Mouse (Mus musculus) heart, adult 2 months (tissue): ENCODE measurements around the gene 9630041A04Rik. TPM values are rescaled to one million over a fixed set of nuclear protein-coding genes. Genes with fewer than 3 reads are reported as not detected.

Source experiments
- DNase-seq, 2 experiments: peaks; one replicate each; pipeline ENCODE4 v3.0.0; 2021
- H3K27ac ChIP-seq: fragments of 200-600 bp; 2 replicates; pipeline ENCODE4 v1.8.1; 2022
- H3K27me3 ChIP-seq: fragments of 200-500 bp; 2 replicates; pipeline ENCODE4 v1.6.1; 2012; ENCODE audit warnings: mild to moderate bottlenecking, low read length, inconsistent platforms, mixed read lengths; ENCODE audit not compliant: control insufficient read depth, insufficient read depth
- H3K36me3 ChIP-seq: fragments of 200-500 bp; 2 replicates; pipeline ENCODE4 v1.6.1; 2012; ENCODE audit warnings: low read length, inconsistent platforms; ENCODE audit not compliant: control insufficient read depth, insufficient read depth
- H3K4me1 ChIP-seq: fragments of 200-500 bp; 2 replicates; pipeline ENCODE4 v1.6.1; 2011; ENCODE audit warnings: low read length; ENCODE audit not compliant: control insufficient read depth, insufficient read depth
- H3K4me3 ChIP-seq: fragments of 200-600 bp; 2 replicates; pipeline ENCODE4 v1.8.1; 2022
- H3K79me2 ChIP-seq: fragments of 200-500 bp; replicated peaks from 2 replicates; pipeline ENCODE4 v1.6.1; 2012; ENCODE audit warnings: mild to moderate bottlenecking, inconsistent platforms, low read length, moderate library complexity, mixed read lengths; ENCODE audit not compliant: control insufficient read depth, insufficient read depth
- H3K9ac ChIP-seq: fragments of 200-500 bp; 2 replicates; pipeline ENCODE4 v1.6.1; 2012; ENCODE audit warnings: low read depth, mild to moderate bottlenecking, control low read depth, inconsistent platforms, low read length, mixed read lengths
- CTCF ChIP-seq: fragments of 200-600 bp; IDR thresholded peaks from 2 replicates; pipeline ENCODE4 v1.8.1; 2022; ENCODE audit warnings: antibody characterized with exemption, mild to moderate bottlenecking, moderate library complexity
- EP300 ChIP-seq: fragments of 200-500 bp; IDR thresholded peaks from 2 replicates; pipeline ENCODE4 v1.6.1; 2011; ENCODE audit warnings: low read depth, low read length, control low read depth; ENCODE audit not compliant: insufficient read depth
- POLR2A ChIP-seq: fragments of 200-500 bp; IDR thresholded peaks from 2 replicates; pipeline ENCODE4 v1.6.1; 2011; ENCODE audit warnings: mild to moderate bottlenecking, low read depth, low read length, control low read depth; ENCODE audit not compliant: insufficient read depth
- WGBS: fragments of 180-500 bp; shearing (Covaris S2); methylation state at CpG from one replicate; pipeline ENCODE4 v1.1.7; 2018; 5-methylcytosine and 5-hydroxymethylcytosine counted together
- intact Hi-C: fragments of 180-260 bp; cut with DNase I; formaldehyde crosslinking; loops from one replicate; pipeline ENCODE4 v1.15.1; 2025
- long read RNA-seq: library from polyadenylated mRNA; stranded (forward); transcript quantifications from one replicate; pipeline ENCODE4 v2.0.0, GENCODE M21; 2021
- polyA plus RNA-seq: library from polyadenylated mRNA; depleted of rRNA; stranded (reverse); fragments of >200 nt; gene quantifications from 2 replicates; pipeline ENCODE4 v1.2.3, GENCODE M21; 2012; rRNA removed
- total RNA-seq, 2 experiments: library from RNA; stranded (reverse); gene quantifications; 2 replicates each; pipeline ENCODE4 v1.2.3; 2021

9630041A04Rik gene
- total RNA-seq (not detected), polyA plus RNA-seq (not detected in 2 replicates)
- long read RNA-seq, result 0 reads

- H3K27ac ChIP-seq, result no peak within 1 kb of the TSS
- WGBS, result 66% methylated on average over 15 of the region's 15 CpGs
- DNase-seq, result no peak
- no peaks in the 10 kb centered on the region for H3K79me2 ChIP-seq
- no peaks in the 10 kb centered on the region for H3K4me1 ChIP-seq
- TF ChIP-seq EP300 (no peak), POLR2A (no peak), CTCF (no peak)
- intact Hi-C loops, result no loop called here
- H3K9ac ChIP-seq, result no peak within 1 kb of the TSS
- H3K36me3 ChIP-seq, result no peaks in the 10 kb centered on the region
- H3K4me3 ChIP-seq, result no peak within 1 kb of the TSS
- H3K27me3 ChIP-seq, result no peaks in the 10 kb centered on the region
Observed at GRCm38 (mm10) chr9:101861596-101862471, at the start of gene 9630041A04Rik. Gene 9630041A04Rik (plus strand): TSS chr9:101861841.

- DNase-seq, result no peak
- H3K27ac ChIP-seq, result no peak overlapping the region
- H3K9ac ChIP-seq, result no peak overlapping the region
- no peak overlapping the region for H3K4me3 ChIP-seq
- no peak for TF ChIP-seq POLR2A
- TF ChIP-seq CTCF, result no peak
- no peak for TF ChIP-seq EP300
- no peaks in the 10 kb centered on the region for H3K79me2 ChIP-seq
- intact Hi-C loops, result no loop called here
- no peaks in the 10 kb centered on the region for H3K4me1 ChIP-seq
- no peaks in the 10 kb centered on the region for H3K36me3 ChIP-seq
- 84% methylated on average over 7 of the region's 7 CpGs for WGBS
- H3K27me3 ChIP-seq, result no peaks in the 10 kb centered on the region
Observed at GRCm38 (mm10) chr9:101823896-101824295, 37.7 kb upstream of the 9630041A04Rik start.

GRCm38 (mm10) chr9:101825626-101826025 lies 36.0 kb upstream of the 9630041A04Rik start:
- no peak overlapping the region for H3K4me3 ChIP-seq
- no peak overlapping the region for H3K9ac ChIP-seq
- H3K27ac ChIP-seq, result no peak overlapping the region
- no peaks in the 10 kb centered on the region for H3K79me2 ChIP-seq
- H3K4me1 ChIP-seq, result no peaks in the 10 kb centered on the region
- WGBS, result 93% methylated on average over 8 of the region's 8 CpGs
- intact Hi-C loops, result no loop called here
- no peaks in the 10 kb centered on the region for H3K27me3 ChIP-seq
- H3K36me3 ChIP-seq, result no peaks in the 10 kb centered on the region
- no peak for TF ChIP-seq EP300
- TF ChIP-seq POLR2A, result no peak
- TF ChIP-seq CTCF, result no peak
- no peak for DNase-seq

GRCm38 (mm10) chr9:101833619-101834018 lies 28.0 kb upstream of the 9630041A04Rik start:
- H3K27me3 ChIP-seq, result no peaks in the 10 kb centered on the region
- no peaks in the 10 kb centered on the region for H3K4me1 ChIP-seq
- no peak for DNase-seq
- no peak overlapping the region for H3K27ac ChIP-seq
- H3K9ac ChIP-seq, result no peak overlapping the region
- no peaks in the 10 kb centered on the region for H3K36me3 ChIP-seq
- intact Hi-C loops, result no loop called here
- H3K4me3 ChIP-seq, result no peak overlapping the region
- TF ChIP-seq CTCF, result no peak
- no peak for TF ChIP-seq POLR2A
- TF ChIP-seq EP300, result no peak
- 60% methylated on average over 2 of the region's 2 CpGs for WGBS
- no peaks in the 10 kb centered on the region for H3K79me2 ChIP-seq

- 92% methylated on average over 11 of the region's 11 CpGs for WGBS
Observed at GRCm38 (mm10) chr9:101841101-101841500, 20.5 kb upstream of the 9630041A04Rik start.

GRCm38 (mm10) chr9:101843893-101844292 lies 17.7 kb upstream of the 9630041A04Rik start:
- WGBS, result 45% methylated on average over 4 of the region's 4 CpGs
- TF ChIP-seq EP300 (no peak), CTCF (no peak), POLR2A (no peak)
- Histone ChIP-seq H3K27me3 (no peaks in the 10 kb centered on the region), H3K4me3 (no peak overlapping the region), H3K27ac (no peak overlapping the region), H3K9ac (no peak overlapping the region), H3K36me3 (no peaks in the 10 kb centered on the region), H3K4me1 (no peaks in the 10 kb centered on the region), H3K79me2 (no peaks in the 10 kb centered on the region)
- intact Hi-C loops, result no loop called here
- no peak for DNase-seq

More at GRCm38 (mm10) chr9:101841101-101841500, 20.5 kb upstream of the 9630041A04Rik start:
- Histone ChIP-seq H3K4me1 (no peaks in the 10 kb centered on the region), H3K9ac (no peak overlapping the region), H3K4me3 (no peak overlapping the region), H3K36me3 (no peaks in the 10 kb centered on the region), H3K27me3 (no peaks in the 10 kb centered on the region), H3K79me2 (no peaks in the 10 kb centered on the region), H3K27ac (no peak overlapping the region)
- TF ChIP-seq EP300, result no peak
- TF ChIP-seq POLR2A, result no peak
- no peak for TF ChIP-seq CTCF
- intact Hi-C loops, result no loop called here
- no peak for DNase-seq
